Comparison of ENCODE assay signal across 9 mouse cellular contexts in the genomic region with DNA sequence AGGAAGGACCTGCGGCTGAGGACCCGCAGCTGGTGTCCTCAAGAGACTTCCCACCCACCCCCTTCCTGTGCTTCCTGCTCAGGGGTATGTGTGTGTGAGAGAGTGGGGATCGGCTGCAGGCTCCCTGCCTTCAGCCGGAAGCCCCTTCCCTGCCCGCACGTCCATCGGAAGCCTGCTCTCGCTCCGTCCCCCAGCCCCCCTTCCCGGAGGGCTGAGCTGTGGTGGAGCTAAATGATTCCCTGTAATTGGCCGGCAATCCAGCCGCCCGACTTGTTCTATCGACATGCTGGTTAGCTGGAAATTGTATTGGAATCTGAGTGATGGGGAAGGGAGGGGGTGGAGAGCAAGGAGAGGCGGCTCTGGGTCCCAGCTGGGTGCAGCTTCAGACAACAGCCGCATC. TPM values are rescaled to one million over a fixed set of nuclear protein-coding genes. Genes with fewer than 3 reads are reported as not detected.
DNase-seq lines count a peak whose midpoint lies in the region; ATAC-seq lines count a peak whose summit lies in the region.
"Had no signal": no experiment of that assay in that cellular context is flagged by ENCODE, and none has a peak within 500 bp of the region (broad histone marks: within the 10 kb centered on the region; RNA-seq: fewer than 3 reads in every experiment).

No protein-coding gene starts in this region.

- H3K36me3 ChIP-seq in heart, embryonic 14.5 days (ENCODE audit: control insufficient read depth, insufficient read depth, low read length) = peaks cover 29% of the 10 kb centered on the region
- H3K36me3 ChIP-seq in hindbrain, embryonic 13.5 days = peaks cover 31% of the 10 kb centered on the region
- peaks cover 29% of the 10 kb centered on the region for H3K36me3 ChIP-seq in midbrain, embryonic 13.5 days

- intact Hi-C loops in heart, postnatal 10 days (cut with DNase I) = loop anchor here (2.0 to 5.0 kb wide), 2 partner anchors 44 to 217 kb away; partner anchors contain the start of gene C1ql1

- H3K9ac ChIP-seq in heart, embryonic 14.5 days (ENCODE audit: low read length) = peak overlapping the region; percentile 9; the same call in 1 of the 2 replicates
- peak overlapping the region; percentile 63 for H3K9ac ChIP-seq in hindbrain, embryonic 13.5 days
- peak overlapping the region; percentile 46; the same call in 1 of the 2 replicates for H3K9ac ChIP-seq in midbrain, embryonic 13.5 days (replicated peaks)

- no peak for DNase-seq in heart, postnatal 10 days
- no peak for DNase-seq in right cerebral cortex, postnatal 14 days
- no peak for DNase-seq in spleen, postnatal 10 days (ENCODE audit: low spot score in 2 of 2)
- DNase-seq in cerebellum, adult 18-20 months = no peak

- peaks cover 39% of the 10 kb centered on the region for H3K27me3 ChIP-seq in heart, embryonic 14.5 days (ENCODE audit: control insufficient read depth, insufficient read depth, low read length)
- H3K27me3 ChIP-seq in hindbrain, embryonic 13.5 days = peaks cover 46% of the 10 kb centered on the region
- peaks cover 40% of the 10 kb centered on the region for H3K27me3 ChIP-seq in midbrain, embryonic 13.5 days

- H3K9me3 ChIP-seq in heart, embryonic 14.5 days (ENCODE audit: control insufficient read depth, low read length) = no peaks in the 10 kb centered on the region
- no peaks in the 10 kb centered on the region for H3K9me3 ChIP-seq in hindbrain, embryonic 13.5 days
- H3K9me3 ChIP-seq in midbrain, embryonic 13.5 days = no peaks in the 10 kb centered on the region

- 4% methylated on average over 16 of the region's 16 CpGs for WGBS in heart, embryonic 14.5 days
- 1% methylated on average over 16 of the region's 16 CpGs for WGBS in hindbrain, embryonic 13.5 days
- 1% methylated on average over 15 of the region's 16 CpGs for WGBS in midbrain, embryonic 13.5 days

- no peak for ATAC-seq in heart, embryonic 14.5 days (ENCODE audit: insufficient number of reproducible peaks, insufficient read depth, low FRiP score, low read depth)
- ATAC-seq in common myeloid progenitor, adult 5-6 weeks (replicated peaks; ENCODE audit: low read depth, poor library complexity, severe bottlenecking) = peak; percentile 26; the same call in 1 of the 2 replicates
- no peak for ATAC-seq in hindbrain, embryonic 13.5 days (ENCODE audit: low FRiP score)
- ATAC-seq in midbrain, embryonic 13.5 days = peak; percentile 44

- H3K4me1 ChIP-seq in heart, embryonic 14.5 days (ENCODE audit: control insufficient read depth in 2 of 2, insufficient read depth in 2 of 2, low read length in 2 of 2) = peaks cover 5 to 7% of the 10 kb centered on the region in 2 experiments; a peak in 2 of 4 replicates
- peaks cover 46% of the 10 kb centered on the region for H3K4me1 ChIP-seq in hindbrain, embryonic 13.5 days (replicated peaks)
- H3K4me1 ChIP-seq in midbrain, embryonic 13.5 days (replicated peaks) = peaks cover 53% of the 10 kb centered on the region

- no peak overlapping the region for H3K27ac ChIP-seq in heart, embryonic 14.5 days (replicated peaks in 1 of 2; ENCODE audit: control insufficient read depth in 1 of 2, insufficient read depth in 1 of 2, low read depth in 2 of 2, low read length in 2 of 2)
- H3K27ac ChIP-seq in hindbrain, embryonic 13.5 days = peak overlapping the region; percentile 52
- peak overlapping the region; percentile 58 for H3K27ac ChIP-seq in midbrain, embryonic 13.5 days

- H3K4me3 ChIP-seq in heart, embryonic 14.5 days (ENCODE audit: control insufficient read depth in 1 of 2, insufficient read depth in 1 of 2, low read depth in 1 of 2, low read length in 2 of 2) = peak overlapping the region; percentile 9 to 15; a peak in 3 of 4 replicates
- peak overlapping the region; percentile 24 for H3K4me3 ChIP-seq in hindbrain, embryonic 13.5 days
- H3K4me3 ChIP-seq in midbrain, embryonic 13.5 days (replicated peaks) = peak overlapping the region; percentile 24

- peak overlapping the region; percentile 54 for H3K4me2 ChIP-seq in heart, embryonic 14.5 days (ENCODE audit: low read length)
- H3K4me2 ChIP-seq in hindbrain, embryonic 13.5 days = peak overlapping the region; percentile 52
- peak overlapping the region; percentile 53 for H3K4me2 ChIP-seq in midbrain, embryonic 13.5 days (replicated peaks)

RNA-seq across cellular contexts. Expression of gene Nmt1, which starts 36.3 kb away (rescaled TPM):
- polyA plus RNA-seq in heart, embryonic 14.5 days (2014; fragmentation: Nextera tagmentation; extraction: Ambion mirVana) = 47.8 and 51.7 TPM in 2 replicates
- 10 to 100 TPM; 61.4 to 63.2 TPM for total RNA-seq in heart, postnatal 10 days (2021)
- 32.2 and 37.7 TPM in 2 replicates for total RNA-seq in common myeloid progenitor, adult 5-6 weeks (2017)
- polyA plus RNA-seq in hindbrain, embryonic 13.5 days (2015; fragmentation: Nextera tagmentation; extraction: Ambion mirVana) = 37.8 and 44.5 TPM in 2 replicates
- polyA plus RNA-seq in midbrain, embryonic 13.5 days (2015; fragmentation: Nextera tagmentation; extraction: Ambion mirVana) = 45.2 and 49.9 TPM in 2 replicates

RNA-seq across cellular contexts. Expression of gene Dcakd, which starts 36.5 kb away (rescaled TPM):
- polyA plus RNA-seq in heart, embryonic 14.5 days (2014; fragmentation: Nextera tagmentation; extraction: Ambion mirVana) = 93.8 and 99.4 TPM in 2 replicates
- total RNA-seq in heart, postnatal 10 days (2021) = 10 to 100 TPM; 62.5 to 70.5 TPM
- 13.2 and 18.7 TPM in 2 replicates for total RNA-seq in common myeloid progenitor, adult 5-6 weeks (2017)
- polyA plus RNA-seq in hindbrain, embryonic 13.5 days (2015; fragmentation: Nextera tagmentation; extraction: Ambion mirVana) = 164 and 165 TPM in 2 replicates
- 177 and 178 TPM in 2 replicates for polyA plus RNA-seq in midbrain, embryonic 13.5 days (2015; fragmentation: Nextera tagmentation; extraction: Ambion mirVana)

RNA-seq across cellular contexts. Expression of gene C1ql1, which starts 45.2 kb away (rescaled TPM):
- 0.71 and 1.5 TPM in 2 replicates for polyA plus RNA-seq in heart, embryonic 14.5 days (2014; fragmentation: Nextera tagmentation; extraction: Ambion mirVana)
- under 1 TPM; 0.22 to 0.34 TPM for total RNA-seq in heart, postnatal 10 days (2021)
- not detected in 2 replicates for total RNA-seq in common myeloid progenitor, adult 5-6 weeks (2017)
- 5.2 and 5.7 TPM in 2 replicates for polyA plus RNA-seq in hindbrain, embryonic 13.5 days (2015; fragmentation: Nextera tagmentation; extraction: Ambion mirVana)
- 5.7 and 8.2 TPM in 2 replicates for polyA plus RNA-seq in midbrain, embryonic 13.5 days (2015; fragmentation: Nextera tagmentation; extraction: Ambion mirVana)
- total RNA-seq: gastrocnemius, adult 18-20 months had no signal

Comparison
In these comparisons a context has a peak if more than half of its experiments do, and no peak if none do; other contexts are left out.
1. ATAC-seq: peak in common myeloid progenitor, adult 5-6 weeks (single experiment) and midbrain, embryonic 13.5 days (single experiment); none in heart, embryonic 14.5 days (single experiment) and hindbrain, embryonic 13.5 days (single experiment).
2. H3K27ac ChIP-seq: peak in hindbrain, embryonic 13.5 days (single experiment) and midbrain, embryonic 13.5 days (single experiment); none in heart, embryonic 14.5 days (0 of 2).
3. H3K9ac ChIP-seq: peak in every context shown above with its lines; median percentile 63 in hindbrain, embryonic 13.5 days; 46 in midbrain, embryonic 13.5 days; 9 in heart, embryonic 14.5 days.
4. Peak in every context shown above with its lines, with median percentiles within 50 percentile points of each other: H3K4me2 ChIP-seq and H3K4me3 ChIP-seq.